Mouse (Mus musculus) embryonic facial prominence, embryonic 12.5 days (tissue): ENCODE measurements at regions not wholly inside any gene's neighbourhood (a gene's known extent, or its start where the extent isn't known, plus 50 kb on each side); places are given as distances from the start of the nearest gene placed in this dataset.

Experiments
- ATAC-seq: fragments of 200-750 bp; cut with Nextera tagmentation; 2 replicates; pipeline ENCODE4 v1.8.0; 2017; ENCODE audit not compliant: insufficient number of reproducible peaks, insufficient read depth, low FRiP score, low TSS enrichment
- H3K27ac ChIP-seq: fragments of 300-500 bp; sonication (generic); 2 replicates; pipeline ENCODE4 v1.5.1; 2016; ENCODE audit warnings: mild to moderate bottlenecking
- H3K27me3 ChIP-seq: fragments of 300-500 bp; sonication (generic); 2 replicates; pipeline ENCODE4 v1.6.1; 2016; ENCODE audit warnings: mild to moderate bottlenecking, moderate library complexity
- H3K36me3 ChIP-seq: fragments of 300-500 bp; sonication (generic); 2 replicates; pipeline ENCODE4 v1.6.1; 2016; ENCODE audit warnings: mild to moderate bottlenecking
- H3K4me1 ChIP-seq: fragments of 300-500 bp; sonication (generic); 2 replicates; pipeline ENCODE4 v1.6.1; 2016
- H3K4me2 ChIP-seq: fragments of 300-500 bp; sonication (generic); replicated peaks from 2 replicates; pipeline ENCODE4 v1.6.1; 2016; ENCODE audit warnings: mild to moderate bottlenecking, moderate library complexity
- H3K4me3 ChIP-seq: fragments of 300-500 bp; sonication (generic); 2 replicates; pipeline ENCODE4 v1.5.1; 2016; ENCODE audit warnings: mild to moderate bottlenecking
- H3K9ac ChIP-seq: fragments of 300-500 bp; sonication (generic); 2 replicates; pipeline ENCODE4 v1.6.1; 2016; ENCODE audit warnings: mild to moderate bottlenecking, moderate library complexity
- H3K9me3 ChIP-seq: fragments of 300-500 bp; sonication (generic); 2 replicates; pipeline ENCODE4 v1.6.1; 2016; ENCODE audit warnings: mild to moderate bottlenecking, moderate library complexity
- WGBS: fragments of 180-500 bp; shearing (Covaris S2); methylation state at CpG from one replicate; pipeline ENCODE4 v1.1.7; 2016; 5-methylcytosine and 5-hydroxymethylcytosine counted together

GRCm38 (mm10) chr9:47374086-47374485 is 155.9 kb upstream of the Cadm1 start:
- no peak overlapping the region for H3K4me2 ChIP-seq
- H3K4me1 ChIP-seq: peaks cover 2% of the 10 kb centered on the region; the same call in 1 of the 2 replicates
- no peaks in the 10 kb centered on the region for H3K27me3 ChIP-seq
- no peak overlapping the region for H3K9ac ChIP-seq
- H3K4me3 ChIP-seq: no peak overlapping the region
- ATAC-seq: no peak
- no peak overlapping the region for H3K27ac ChIP-seq
- H3K36me3 ChIP-seq: no peaks in the 10 kb centered on the region
- WGBS: 93% methylated on average over 7 of the region's 7 CpGs
- H3K9me3 ChIP-seq: no peaks in the 10 kb centered on the region

DNA sequence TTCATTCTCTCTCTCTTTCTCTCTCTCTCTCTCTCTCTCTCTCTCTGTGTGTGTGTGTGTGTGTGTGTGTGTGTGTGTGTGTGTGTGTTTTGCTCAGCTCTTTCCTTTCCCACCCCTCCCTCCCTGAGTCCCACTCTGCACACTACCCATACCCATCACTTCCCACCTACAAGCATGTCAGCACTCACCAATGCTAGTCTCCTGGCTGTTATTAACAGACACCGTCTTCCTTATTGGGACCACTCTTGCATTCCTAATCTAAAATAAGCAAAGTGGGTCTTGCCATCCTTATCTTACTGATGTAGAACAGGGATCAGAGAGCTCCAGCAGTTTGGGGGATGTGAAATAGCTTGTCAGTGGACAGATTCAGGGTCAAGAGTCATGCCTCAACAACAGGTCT is 153.3 kb upstream of the Cadm1 start:
- no peaks in the 10 kb centered on the region for H3K4me1 ChIP-seq
- H3K27ac ChIP-seq: no peak overlapping the region
- H3K9me3 ChIP-seq: no peaks in the 10 kb centered on the region
- no peak for ATAC-seq
- H3K4me2 ChIP-seq: no peak overlapping the region
- H3K27me3 ChIP-seq: no peaks in the 10 kb centered on the region; the same call in 1 of the 2 replicates
- no peak overlapping the region for H3K9ac ChIP-seq
- H3K36me3 ChIP-seq: no peaks in the 10 kb centered on the region
- WGBS: 93% methylated on average over 1 of the region's 1 CpGs
- no peak overlapping the region for H3K4me3 ChIP-seq

DNA sequence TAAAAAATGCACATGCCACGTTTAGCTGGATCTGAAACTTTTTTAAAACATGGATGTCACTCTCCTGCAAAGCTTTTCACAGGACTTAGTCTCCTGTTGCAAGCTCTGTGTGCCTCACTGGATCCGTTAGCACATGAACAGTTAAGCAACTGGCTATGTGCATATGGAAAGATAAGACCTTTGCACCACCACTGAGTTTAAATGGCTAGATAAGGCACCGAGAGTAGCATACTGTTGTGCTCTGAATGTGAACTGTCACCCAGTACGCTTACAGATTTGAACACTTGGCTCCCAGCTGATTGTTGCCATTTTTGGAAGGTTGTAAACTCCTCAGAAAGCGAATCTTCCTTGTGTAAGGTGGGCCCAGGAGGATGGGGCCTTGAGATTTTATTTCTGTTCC is 151.4 kb upstream of the Cadm1 start:
- Histone ChIP-seq H3K9ac (no peak overlapping the region), H3K36me3 (no peaks in the 10 kb centered on the region), H3K27ac (no peak overlapping the region), H3K4me3 (no peak overlapping the region), H3K4me1 (no peaks in the 10 kb centered on the region), H3K4me2 (no peak overlapping the region), H3K27me3 (no peaks in the 10 kb centered on the region; the same call in 1 of the 2 replicates), H3K9me3 (no peaks in the 10 kb centered on the region)
- no peak for ATAC-seq
- 84% methylated on average over 5 of the region's 5 CpGs for WGBS

DNA sequence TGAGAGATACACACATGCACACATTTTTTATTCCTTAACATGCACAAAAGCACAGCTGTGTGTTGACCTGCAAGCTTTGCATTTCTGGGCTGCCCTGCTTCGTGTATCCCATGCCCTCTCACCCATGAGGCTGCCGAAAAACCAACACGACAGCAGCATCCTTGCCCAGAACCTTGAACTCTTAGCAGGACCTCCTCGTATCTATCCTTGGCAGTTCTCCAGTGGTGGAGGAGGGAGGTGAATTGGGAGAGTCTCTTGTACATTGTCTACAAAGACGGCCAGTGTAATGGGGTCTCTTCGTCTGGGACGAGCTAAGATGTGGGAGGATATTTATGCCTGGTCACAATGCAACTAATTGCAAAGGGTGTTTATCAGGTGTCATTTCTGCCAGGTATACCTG is 149.6 kb upstream of the Cadm1 start:
- WGBS: 75% methylated on average over 7 of the region's 7 CpGs
- no peaks in the 10 kb centered on the region; the same call in 1 of the 2 replicates for H3K27me3 ChIP-seq
- peaks cover 9% of the 10 kb centered on the region for H3K4me1 ChIP-seq
- no peak overlapping the region for H3K27ac ChIP-seq
- ATAC-seq: no peak
- H3K36me3 ChIP-seq: no peaks in the 10 kb centered on the region
- no peak overlapping the region for H3K4me2 ChIP-seq
- H3K9me3 ChIP-seq: no peaks in the 10 kb centered on the region
- H3K4me3 ChIP-seq: no peak overlapping the region
- H3K9ac ChIP-seq: no peak overlapping the region

DNA sequence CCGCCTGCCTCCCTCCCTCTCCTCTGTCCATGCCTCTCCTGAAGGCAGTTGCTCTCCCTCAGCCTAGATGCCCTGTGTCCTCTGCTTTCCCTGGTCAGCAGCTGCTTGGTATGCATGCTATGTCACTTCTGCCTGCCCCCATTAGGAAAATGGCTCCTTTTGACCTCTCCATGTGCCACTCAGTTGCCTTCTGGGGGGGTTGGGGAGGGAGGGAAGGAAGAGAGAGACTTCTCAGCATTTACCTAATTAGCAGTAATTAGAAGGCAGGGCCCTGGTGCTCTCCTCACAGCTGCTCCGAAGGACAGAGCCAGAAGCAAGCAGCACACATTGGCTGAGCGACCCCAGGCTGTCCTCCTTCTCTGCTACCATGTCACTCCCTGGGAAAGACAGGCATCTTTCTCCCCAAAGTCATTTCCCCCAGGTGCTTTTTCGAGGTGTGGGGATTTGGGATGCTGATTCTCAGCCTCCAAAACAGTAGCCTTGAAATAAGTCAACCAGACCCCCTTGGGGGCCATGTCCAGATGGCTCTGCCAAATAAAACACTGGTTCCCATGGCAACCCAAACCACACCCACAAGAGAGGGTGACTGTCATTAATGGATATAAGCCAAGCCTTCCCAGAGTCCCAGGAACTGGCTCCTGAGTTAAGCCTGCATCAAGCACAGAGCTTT is 145.7 kb upstream of the Cadm1 start:
- Histone ChIP-seq H3K4me2 (no peak overlapping the region), H3K4me1 (peaks cover 18% of the 10 kb centered on the region), H3K4me3 (no peak overlapping the region), H3K27ac (no peak overlapping the region), H3K9ac (no peak overlapping the region), H3K36me3 (no peaks in the 10 kb centered on the region), H3K27me3 (peaks cover 7% of the 10 kb centered on the region), H3K9me3 (no peaks in the 10 kb centered on the region)
- ATAC-seq: no peak
- WGBS: 27% methylated on average over 4 of the region's 4 CpGs

GRCm38 (mm10) chr9:47386646-47387045 is 143.3 kb upstream of the Cadm1 start:
- peaks cover 18% of the 10 kb centered on the region for H3K4me1 ChIP-seq
- H3K4me2 ChIP-seq: no peak overlapping the region
- ATAC-seq: no peak
- H3K4me3 ChIP-seq: no peak overlapping the region
- H3K36me3 ChIP-seq: no peaks in the 10 kb centered on the region
- no peak overlapping the region for H3K27ac ChIP-seq
- H3K9me3 ChIP-seq: no peaks in the 10 kb centered on the region
- H3K9ac ChIP-seq: no peak overlapping the region
- peaks cover 11% of the 10 kb centered on the region; the same call in 1 of the 2 replicates for H3K27me3 ChIP-seq
- WGBS: 78% methylated on average over 11 of the region's 11 CpGs

DNA sequence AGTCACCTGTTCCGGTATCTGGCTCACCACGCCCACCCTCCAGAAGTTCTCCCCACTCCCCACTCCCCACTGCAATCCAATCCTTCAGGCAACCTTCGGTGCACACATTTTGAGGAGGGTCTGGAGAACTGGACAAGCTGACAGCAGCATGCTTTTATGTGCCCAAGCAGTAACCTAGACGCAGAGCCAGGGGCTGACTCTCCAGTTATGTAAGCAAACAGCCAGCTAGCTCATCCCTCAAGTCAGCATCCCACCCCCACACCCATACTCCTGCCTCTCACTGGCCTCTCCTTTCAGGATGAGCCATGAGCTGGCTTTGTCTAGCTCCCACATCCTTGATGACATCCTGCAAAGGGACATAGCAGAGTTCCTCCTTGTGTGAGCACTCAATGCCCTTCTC is 142.8 kb upstream of the Cadm1 start:
- Histone ChIP-seq H3K27me3 (peaks cover 11% of the 10 kb centered on the region; the same call in 1 of the 2 replicates), H3K4me2 (no peak overlapping the region), H3K27ac (no peak overlapping the region), H3K4me3 (no peak overlapping the region), H3K36me3 (no peaks in the 10 kb centered on the region), H3K9me3 (no peaks in the 10 kb centered on the region), H3K9ac (no peak overlapping the region), H3K4me1 (peaks cover 18% of the 10 kb centered on the region)
- 62% methylated on average over 4 of the region's 4 CpGs for WGBS
- no peak for ATAC-seq

DNA sequence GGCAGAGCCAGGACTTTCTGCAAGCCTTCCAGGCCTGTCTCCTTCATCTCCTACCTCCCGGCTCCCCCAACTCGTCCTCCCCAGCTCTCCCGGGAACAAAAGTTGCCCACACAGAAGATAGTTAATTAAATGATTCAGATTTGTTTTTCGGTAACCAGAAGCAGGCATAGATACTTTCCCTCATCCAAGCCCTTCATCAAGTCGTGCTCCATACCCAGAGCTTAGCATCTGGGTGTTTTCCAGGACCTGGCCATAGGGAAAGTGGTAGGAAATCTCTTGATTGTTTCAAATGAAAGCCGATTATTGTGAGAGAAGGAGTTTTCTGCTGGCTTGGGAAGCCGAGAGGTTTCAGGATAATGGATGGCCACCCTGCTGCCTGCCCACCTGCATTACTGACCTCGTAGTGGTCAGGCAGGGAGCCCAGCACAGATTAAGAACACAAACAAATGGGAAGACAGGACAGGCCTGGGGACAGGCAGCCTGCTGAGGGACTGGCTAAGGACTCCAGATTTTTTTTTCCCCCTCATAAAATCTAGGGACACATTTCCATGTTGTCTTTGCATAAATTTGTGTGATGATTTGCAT is 142.2 kb upstream of the Cadm1 start:
- WGBS: 35% methylated on average over 8 of the region's 8 CpGs
- Histone ChIP-seq H3K4me2 (no peak overlapping the region), H3K9ac (no peak overlapping the region), H3K4me3 (no peak overlapping the region), H3K4me1 (peaks cover 18% of the 10 kb centered on the region), H3K27me3 (peaks cover 11% of the 10 kb centered on the region; the same call in 1 of the 2 replicates), H3K9me3 (no peaks in the 10 kb centered on the region), H3K27ac (no peak overlapping the region), H3K36me3 (no peaks in the 10 kb centered on the region)
- ATAC-seq: no peak

- no peak overlapping the region for H3K4me3 ChIP-seq
- 0 out of 2 replicates have a peak, but pooled peaks have one; percentile 47 for ATAC-seq
- no peak overlapping the region for H3K4me2 ChIP-seq
- peaks cover 9% of the 10 kb centered on the region; the same call in 1 of the 2 replicates for H3K4me1 ChIP-seq
- no peak overlapping the region for H3K9ac ChIP-seq
- no peak overlapping the region for H3K27ac ChIP-seq
- no peaks in the 10 kb centered on the region for H3K9me3 ChIP-seq
- peaks cover 11% of the 10 kb centered on the region; the same call in 1 of the 2 replicates for H3K27me3 ChIP-seq
- 93% methylated on average over 6 of the region's 6 CpGs for WGBS
- no peaks in the 10 kb centered on the region for H3K36me3 ChIP-seq
Observed at GRCm38 (mm10) chr9:47389901-47390300, 140.1 kb upstream of the Cadm1 start.

GRCm38 (mm10) chr9:47391669-47392068 is 138.3 kb upstream of the Cadm1 start:
- WGBS: 85% methylated on average over 5 of the region's 5 CpGs
- no peak overlapping the region for H3K27ac ChIP-seq

DNA sequence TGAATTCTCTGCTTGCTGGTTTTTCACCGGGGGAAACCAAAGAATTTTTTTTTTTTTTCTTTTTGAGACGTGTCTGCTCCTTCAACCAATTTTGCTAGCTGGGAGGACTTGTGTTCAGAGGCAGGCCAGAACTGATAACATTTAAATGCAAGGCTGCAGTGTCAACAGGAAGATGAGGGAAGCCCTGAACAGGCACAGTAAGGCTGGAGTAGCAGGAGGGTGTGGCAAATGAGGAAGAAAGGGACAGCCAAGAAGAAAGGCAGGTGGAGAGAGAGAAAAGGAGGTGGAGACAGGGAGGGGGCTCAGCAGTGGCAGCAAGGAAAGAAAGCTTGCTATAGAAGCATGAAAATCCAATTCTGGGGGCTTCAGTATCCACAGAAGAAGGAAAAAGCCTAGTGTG is 130.4 kb upstream of the Cadm1 start:
- 8% methylated on average over 2 of the region's 2 CpGs for WGBS
- no peak for ATAC-seq
- Histone ChIP-seq H3K4me3 (no peak overlapping the region), H3K9ac (no peak overlapping the region), H3K27ac (no peak overlapping the region), H3K27me3 (0 out of 2 replicates have a peak, but pooled peaks cover 5% of the 10 kb centered on the region), H3K36me3 (no peaks in the 10 kb centered on the region), H3K4me2 (no peak overlapping the region), H3K9me3 (no peaks in the 10 kb centered on the region), H3K4me1 (peaks cover 12% of the 10 kb centered on the region)

More at GRCm38 (mm10) chr9:47391669-47392068, 138.3 kb upstream of the Cadm1 start:
- Histone ChIP-seq H3K4me3 (no peak overlapping the region), H3K9me3 (no peaks in the 10 kb centered on the region), H3K9ac (no peak overlapping the region), H3K27me3 (peaks cover 9% of the 10 kb centered on the region; the same call in 1 of the 2 replicates), H3K36me3 (no peaks in the 10 kb centered on the region), H3K4me1 (peaks cover 9% of the 10 kb centered on the region; the same call in 1 of the 2 replicates), H3K4me2 (no peak overlapping the region)
- ATAC-seq: no peak

GRCm38 (mm10) chr9:47400117-47400823 is 129.7 kb upstream of the Cadm1 start:
- Histone ChIP-seq H3K4me1 (peaks cover 19% of the 10 kb centered on the region), H3K9ac (no peak overlapping the region), H3K27me3 (0 out of 2 replicates have a peak, but pooled peaks cover 6% of the 10 kb centered on the region), H3K27ac (no peak overlapping the region), H3K36me3 (no peaks in the 10 kb centered on the region), H3K9me3 (no peaks in the 10 kb centered on the region), H3K4me3 (no peak overlapping the region), H3K4me2 (no peak overlapping the region)
- 17% methylated on average over 7 of the region's 7 CpGs for WGBS
- ATAC-seq: no peak
